Mouse (Mus musculus): Measurements from ENCODE around the gene Mink1. TPM values are rescaled to one million over a fixed set of nuclear protein-coding genes. Genes with fewer than 3 reads are reported as not detected.

Gene Mink1
- polyA plus RNA-seq, 1 experiment from 2014 or later, result 19.5 TPM

- Histone ChIP-seq H3K27ac (no peak overlapping the region), H3K36me3 (replicated peaks; ENCODE audit: control insufficient read depth, insufficient read depth) (no peaks in the 10 kb centered on the region), H3K9me3 (ENCODE audit: control insufficient read depth, low read length) (no peaks in the 10 kb centered on the region), H3K9ac (no peak overlapping the region), H3K4me1 (replicated peaks; ENCODE audit: control insufficient read depth, insufficient read depth, low read length) (no peaks in the 10 kb centered on the region), H3K4me2 (replicated peaks) (no peak overlapping the region), H3K4me3 (replicated peaks; ENCODE audit: low read length) (no peak overlapping the region), H3K27me3 (ENCODE audit: control insufficient read depth, insufficient read depth, low read length) (no peaks in the 10 kb centered on the region)
- ATAC-seq (ENCODE audit: low FRiP score) (no peak), DNase-seq (ENCODE audit: low spot score) (no peak)
- 81% methylated on average over 2 of the region's 2 CpGs for WGBS
These were observed 65.8 kb downstream of the Mink1 start for GRCm38 (mm10) chr11:70628431-70628830.

GRCm38 (mm10) chr11:70629557-70629956 lies 66.9 kb downstream of the Mink1 start:
- DNase-seq (ENCODE audit: low spot score) (no peak), ATAC-seq (ENCODE audit: low FRiP score) (no peak)
- H3K27me3 ChIP-seq (ENCODE audit: control insufficient read depth, insufficient read depth, low read length), result no peaks in the 10 kb centered on the region
- H3K27ac ChIP-seq, result no peak overlapping the region
- 59% methylated on average over 5 of the region's 5 CpGs for WGBS
- no peaks in the 10 kb centered on the region for H3K36me3 ChIP-seq (replicated peaks; ENCODE audit: control insufficient read depth, insufficient read depth)
- no peak overlapping the region for H3K4me3 ChIP-seq (replicated peaks; ENCODE audit: low read length)
- H3K9me3 ChIP-seq (ENCODE audit: control insufficient read depth, low read length), result no peaks in the 10 kb centered on the region
- no peak overlapping the region for H3K9ac ChIP-seq
- no peak overlapping the region for H3K4me2 ChIP-seq (replicated peaks)
- no peaks in the 10 kb centered on the region for H3K4me1 ChIP-seq (replicated peaks; ENCODE audit: control insufficient read depth, insufficient read depth, low read length)

- ATAC-seq (ENCODE audit: low FRiP score) (no peak), DNase-seq (ENCODE audit: low spot score) (no peak)
- Histone ChIP-seq H3K4me2 (replicated peaks) (no peak overlapping the region), H3K27ac (no peak overlapping the region), H3K36me3 (replicated peaks; ENCODE audit: control insufficient read depth, insufficient read depth) (no peaks in the 10 kb centered on the region), H3K9me3 (ENCODE audit: control insufficient read depth, low read length) (no peaks in the 10 kb centered on the region), H3K4me1 (replicated peaks; ENCODE audit: control insufficient read depth, insufficient read depth, low read length) (no peaks in the 10 kb centered on the region), H3K4me3 (replicated peaks; ENCODE audit: low read length) (no peak overlapping the region), H3K9ac (no peak overlapping the region), H3K27me3 (ENCODE audit: control insufficient read depth, insufficient read depth, low read length) (no peaks in the 10 kb centered on the region)
- 78% methylated on average over 7 of the region's 7 CpGs for WGBS
These were observed 67.4 kb downstream of the Mink1 start for GRCm38 (mm10) chr11:70630129-70630528.

GRCm38 (mm10) chr11:70635601-70636000 lies 72.9 kb downstream of the Mink1 start:
- Histone ChIP-seq H3K4me3 (replicated peaks; ENCODE audit: low read length) (no peak overlapping the region), H3K4me1 (replicated peaks; ENCODE audit: control insufficient read depth, insufficient read depth, low read length) (no peaks in the 10 kb centered on the region), H3K27me3 (ENCODE audit: control insufficient read depth, insufficient read depth, low read length) (no peaks in the 10 kb centered on the region), H3K9me3 (ENCODE audit: control insufficient read depth, low read length) (no peaks in the 10 kb centered on the region), H3K4me2 (replicated peaks) (no peak overlapping the region), H3K9ac (no peak overlapping the region), H3K36me3 (replicated peaks; ENCODE audit: control insufficient read depth, insufficient read depth) (no peaks in the 10 kb centered on the region), H3K27ac (no peak overlapping the region)
- ATAC-seq (ENCODE audit: low FRiP score) (no peak), DNase-seq (ENCODE audit: low spot score) (no peak)
- 86% methylated on average over 4 of the region's 4 CpGs for WGBS

GRCm38 (mm10) chr11:70637764-70638163 lies 75.1 kb downstream of the Mink1 start:
- no peaks in the 10 kb centered on the region for H3K4me1 ChIP-seq (replicated peaks; ENCODE audit: control insufficient read depth, insufficient read depth, low read length)
- peaks cover 3% of the 10 kb centered on the region; the same call in 1 of the 2 replicates for H3K36me3 ChIP-seq (replicated peaks; ENCODE audit: control insufficient read depth, insufficient read depth)
- no peak overlapping the region for H3K27ac ChIP-seq
- no peak overlapping the region for H3K9ac ChIP-seq
- no peak overlapping the region for H3K4me3 ChIP-seq (replicated peaks; ENCODE audit: low read length)
- H3K27me3 ChIP-seq (ENCODE audit: control insufficient read depth, insufficient read depth, low read length), result no peaks in the 10 kb centered on the region
- WGBS, result 100% methylated on average over 1 of the region's 1 CpGs
- ATAC-seq (ENCODE audit: low FRiP score) (no peak), DNase-seq (ENCODE audit: low spot score) (no peak)
- H3K9me3 ChIP-seq (ENCODE audit: control insufficient read depth, low read length), result no peaks in the 10 kb centered on the region
- H3K4me2 ChIP-seq (replicated peaks), result no peak overlapping the region

- DNase-seq (ENCODE audit: low spot score) (no peak), ATAC-seq (ENCODE audit: low FRiP score) (no peak)
- Histone ChIP-seq H3K27me3 (ENCODE audit: control insufficient read depth, insufficient read depth, low read length) (no peaks in the 10 kb centered on the region), H3K9me3 (ENCODE audit: control insufficient read depth, low read length) (no peaks in the 10 kb centered on the region), H3K9ac (no peak overlapping the region), H3K36me3 (replicated peaks; ENCODE audit: control insufficient read depth, insufficient read depth) (peaks cover 8% of the 10 kb centered on the region; the same call in 1 of the 2 replicates), H3K27ac (no peak overlapping the region), H3K4me1 (replicated peaks; ENCODE audit: control insufficient read depth, insufficient read depth, low read length) (no peaks in the 10 kb centered on the region), H3K4me3 (replicated peaks; ENCODE audit: low read length) (no peak overlapping the region), H3K4me2 (replicated peaks) (no peak overlapping the region)
- WGBS, result 95% methylated on average over 1 of the region's 1 CpGs
These were observed 75.6 kb downstream of the Mink1 start for GRCm38 (mm10) chr11:70638293-70638692.

GRCm38 (mm10) chr11:70638714-70639278 lies 76.1 kb downstream of the Mink1 start, which contains the start of gene Gp1ba:
Gene Gp1ba, plus strand, starts transcription at chr11:70639122.
- Histone ChIP-seq H3K4me2 (replicated peaks) (no peak within 1 kb of the TSS), H3K9ac (no peak within 1 kb of the TSS), H3K27me3 (ENCODE audit: control insufficient read depth, insufficient read depth, low read length) (no peaks in the 10 kb centered on the region), H3K4me3 (replicated peaks; ENCODE audit: low read length) (no peak within 1 kb of the TSS), H3K27ac (no peak within 1 kb of the TSS), H3K36me3 (replicated peaks; ENCODE audit: control insufficient read depth, insufficient read depth) (peaks cover 12% of the 10 kb centered on the region; the same call in 1 of the 2 replicates), H3K9me3 (ENCODE audit: control insufficient read depth, low read length) (no peaks in the 10 kb centered on the region), H3K4me1 (replicated peaks; ENCODE audit: control insufficient read depth, insufficient read depth, low read length) (no peaks in the 10 kb centered on the region)
- 53% methylated on average over 5 of the region's 5 CpGs for WGBS
- DNase-seq (ENCODE audit: low spot score) (no peak), ATAC-seq (ENCODE audit: low FRiP score) (no peak)

GRCm38 (mm10) chr11:70639976-70640375 lies 77.3 kb downstream of the Mink1 start:
- Histone ChIP-seq H3K9me3 (ENCODE audit: control insufficient read depth, low read length) (no peaks in the 10 kb centered on the region), H3K27ac (no peak overlapping the region), H3K4me2 (replicated peaks) (no peak overlapping the region), H3K27me3 (ENCODE audit: control insufficient read depth, insufficient read depth, low read length) (no peaks in the 10 kb centered on the region), H3K36me3 (replicated peaks; ENCODE audit: control insufficient read depth, insufficient read depth) (peaks cover 24% of the 10 kb centered on the region), H3K4me3 (replicated peaks; ENCODE audit: low read length) (no peak overlapping the region), H3K9ac (no peak overlapping the region), H3K4me1 (replicated peaks; ENCODE audit: control insufficient read depth, insufficient read depth, low read length) (no peaks in the 10 kb centered on the region; the same call in 1 of the 2 replicates)
- WGBS, result 81% methylated on average over 8 of the region's 8 CpGs
- DNase-seq (ENCODE audit: low spot score) (no peak), ATAC-seq (ENCODE audit: low FRiP score) (no peak)

GRCm38 (mm10) chr11:70641241-70641640 lies 78.6 kb downstream of the Mink1 start:
- 86% methylated on average over 7 of the region's 7 CpGs for WGBS

GRCm38 (mm10) chr11:70643051-70643450 lies 80.4 kb downstream of the Mink1 start:
- no peak for ATAC-seq (ENCODE audit: low FRiP score)
- Histone ChIP-seq H3K27me3 (ENCODE audit: control insufficient read depth, insufficient read depth, low read length) (no peaks in the 10 kb centered on the region), H3K27ac (no peak overlapping the region), H3K9ac (no peak overlapping the region), H3K4me2 (replicated peaks) (no peak overlapping the region), H3K4me1 (replicated peaks; ENCODE audit: control insufficient read depth, insufficient read depth, low read length) (peaks cover 17% of the 10 kb centered on the region), H3K9me3 (ENCODE audit: control insufficient read depth, low read length) (no peaks in the 10 kb centered on the region), H3K36me3 (replicated peaks; ENCODE audit: control insufficient read depth, insufficient read depth) (peaks cover 30% of the 10 kb centered on the region), H3K4me3 (replicated peaks; ENCODE audit: low read length) (no peak overlapping the region)
- no peak for DNase-seq (ENCODE audit: low spot score)
- WGBS, result 96% methylated on average over 6 of the region's 6 CpGs

More at GRCm38 (mm10) chr11:70641241-70641640, 78.6 kb downstream of the Mink1 start:
- no peak for ATAC-seq (ENCODE audit: low FRiP score)
- Histone ChIP-seq H3K4me3 (replicated peaks; ENCODE audit: low read length) (no peak overlapping the region), H3K9ac (no peak overlapping the region), H3K4me2 (replicated peaks) (no peak overlapping the region), H3K36me3 (replicated peaks; ENCODE audit: control insufficient read depth, insufficient read depth) (peaks cover 30% of the 10 kb centered on the region), H3K27ac (no peak overlapping the region), H3K27me3 (ENCODE audit: control insufficient read depth, insufficient read depth, low read length) (no peaks in the 10 kb centered on the region), H3K4me1 (replicated peaks; ENCODE audit: control insufficient read depth, insufficient read depth, low read length) (peaks cover 12% of the 10 kb centered on the region), H3K9me3 (ENCODE audit: control insufficient read depth, low read length) (no peaks in the 10 kb centered on the region)
- no peak for DNase-seq (ENCODE audit: low spot score)

Data from hindbrain, embryonic 14.5 days (tissue).